Mouse (Mus musculus) mouse embryonic stem cell (cell line): ENCODE measurements around the gene Sdhaf2.

ENCODE experiments used
- in situ Hi-C, 2 experiments: fragments of 300-500 bp; cut with MboI; formaldehyde crosslinking; loops; 1 replicate in 1 of 2; 3 replicates in 1 of 2; pipeline ENCODE4 v1.14.3; 2019 to 2020; ENCODE audit warnings: low sequenced_read_pairs in 2 of 2, low pct_unique_long_range_greater_than_20kb in 1 of 2, mixed read lengths in 1 of 2; ENCODE audit not compliant: unreplicated experiment in 1 of 2

Sdhaf2 gene

GRCm38 (mm10) chr19:10454718-10455436 lies 71.1 kb downstream of the Sdhaf2 start:
- in situ Hi-C loops, result loop anchor here (5.0 kb wide), 2 partner anchors 32 to 37 kb away; no protein-coding TSS in a partner anchor
